Mouse (Mus musculus): ENCODE measurements around the gene Gpbp1l1.

Gpbp1l1 gene

DNA sequence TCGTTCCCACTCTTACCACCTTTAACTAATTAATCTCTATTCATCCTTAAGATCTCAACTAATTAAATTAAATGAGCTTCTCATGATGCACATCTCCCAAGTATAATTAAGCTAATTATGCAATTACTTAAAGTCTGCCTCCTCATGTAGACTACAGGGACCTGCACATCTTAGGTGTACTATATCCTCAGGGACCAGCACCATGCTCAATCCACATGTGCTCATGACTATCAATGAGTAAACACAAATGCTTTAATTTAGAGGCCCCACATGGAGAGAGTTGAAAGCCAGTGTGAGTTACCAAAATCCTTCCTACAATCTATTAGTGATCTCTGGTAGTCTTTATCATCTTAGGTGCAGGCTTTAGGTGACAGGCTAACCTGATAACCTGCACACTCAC lies 77.7 kb downstream of the Gpbp1l1 start:
- in situ Hi-C loops (cut with MseI, MboI): no loop called here

DNA sequence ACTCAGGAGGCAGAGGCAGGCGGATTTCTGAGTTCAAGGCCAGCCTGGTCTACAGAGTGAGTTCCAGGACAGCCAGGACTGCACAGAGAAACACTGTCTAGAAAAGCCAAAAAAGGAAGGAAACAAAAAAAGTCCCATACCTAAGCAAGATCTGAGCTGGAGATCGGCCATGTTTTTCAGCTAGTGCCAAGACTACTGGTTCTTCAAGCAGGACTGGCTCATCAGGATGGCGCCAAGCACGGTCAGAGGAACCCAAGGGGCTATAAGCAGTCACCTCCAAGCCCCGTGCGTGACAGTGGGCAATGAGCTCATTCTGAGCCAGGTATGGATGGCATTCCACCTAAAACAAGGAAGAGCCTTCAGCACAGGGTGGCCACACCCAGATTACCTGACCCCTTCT lies 81.4 kb downstream of the Gpbp1l1 start:
- in situ Hi-C loops (cut with MseI, MboI): no loop called here

GRCm38 (mm10) chr4:116642071-116642470 lies 84.6 kb downstream of the Gpbp1l1 start:
- in situ Hi-C loops (cut with MseI, MboI): no loop called here

Measured in mouse trophoblast stem cell (cell line).